Mouse (Mus musculus): ENCODE data around the gene Morf4l1. TPM values are rescaled to one million over a fixed set of nuclear protein-coding genes. Genes with fewer than 3 reads are reported as not detected.
A peak's percentile ranks its signal among the peaks of the same experiment; 100 is the strongest.
"Not testable (repeated sequence)": the region's sequence is repeated elsewhere in the genome, so short reads cannot be mapped to it uniquely, and the experiment has no call there.

The Morf4l1 gene
- polyA plus RNA-seq, 1 experiment from 2014 or later, result 575 TPM

DNA sequence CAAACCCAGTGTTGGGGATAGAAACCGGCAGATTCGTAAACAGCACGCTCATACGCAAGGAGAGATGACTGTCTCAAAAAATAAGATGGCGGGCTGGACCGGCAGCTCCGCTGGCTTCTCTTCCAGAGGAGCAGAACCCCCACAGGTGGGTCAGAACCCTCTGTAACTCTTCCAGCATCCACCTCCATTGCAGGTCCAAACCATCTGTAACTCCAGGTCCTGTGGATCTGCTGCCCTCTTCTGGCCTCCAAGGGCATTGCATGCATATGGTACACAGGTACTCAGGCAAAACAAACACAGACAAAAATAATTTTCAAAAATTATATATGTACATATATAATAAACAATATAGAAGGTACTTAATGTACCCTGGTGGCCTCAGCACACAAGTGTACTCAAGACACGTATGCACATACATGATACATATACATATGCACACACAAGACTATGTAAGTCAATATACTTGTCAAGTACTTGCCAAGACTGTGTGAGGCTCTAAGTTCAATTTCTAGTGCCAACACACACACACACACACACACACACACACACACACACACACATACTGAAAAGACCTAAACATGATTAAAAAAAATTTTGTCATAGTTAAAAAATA lies 37.6 kb downstream of the Morf4l1 start:
- Histone ChIP-seq H3K4me1 (replicated peaks) (no peaks in the 10 kb centered on the region), H3K9ac (replicated peaks) (no peak overlapping the region), H3K36me3 (no peaks in the 10 kb centered on the region), H3K4me2 (replicated peaks) (no peak overlapping the region), H3K4me3 (replicated peaks) (no peak overlapping the region), H3K27ac (no peak overlapping the region), H3K9me3 (no peaks in the 10 kb centered on the region), H3K27me3 (no peaks in the 10 kb centered on the region)
- ATAC-seq, result peak; percentile 65; the same call in 1 of the 2 replicates
- WGBS, result 60% methylated on average over 8 of the region's 8 CpGs

GRCm38 (mm10) chr9:90076131-90076530 lies 38.4 kb downstream of the Morf4l1 start:
- Histone ChIP-seq H3K4me2 (replicated peaks) (no peak overlapping the region), H3K4me1 (replicated peaks) (no peaks in the 10 kb centered on the region), H3K4me3 (replicated peaks) (no peak overlapping the region), H3K27me3 (no peaks in the 10 kb centered on the region), H3K27ac (no peak overlapping the region), H3K36me3 (no peaks in the 10 kb centered on the region), H3K9me3 (no peaks in the 10 kb centered on the region), H3K9ac (replicated peaks) (no peak overlapping the region)
- WGBS, result 92% methylated on average over 5 of the region's 5 CpGs
- no peak for ATAC-seq

- WGBS, result 90% methylated on average over 4 of the region's 4 CpGs
- Histone ChIP-seq H3K9ac (replicated peaks) (no peak overlapping the region), H3K4me2 (replicated peaks) (no peak overlapping the region), H3K36me3 (no peaks in the 10 kb centered on the region), H3K27ac (no peak overlapping the region), H3K27me3 (no peaks in the 10 kb centered on the region), H3K4me1 (replicated peaks) (no peaks in the 10 kb centered on the region), H3K4me3 (replicated peaks) (no peak overlapping the region), H3K9me3 (no peaks in the 10 kb centered on the region)
- ATAC-seq, result no peak
Measured at GRCm38 (mm10) chr9:90075336-90075735, 39.2 kb downstream of the Morf4l1 start.

GRCm38 (mm10) chr9:90070174-90070573 lies 44.4 kb downstream of the Morf4l1 start:
- Histone ChIP-seq H3K27me3 (no peaks in the 10 kb centered on the region), H3K36me3 (no peaks in the 10 kb centered on the region), H3K27ac (no peak overlapping the region), H3K9me3 (no peaks in the 10 kb centered on the region), H3K9ac (replicated peaks) (no peak overlapping the region), H3K4me1 (replicated peaks) (no peaks in the 10 kb centered on the region), H3K4me3 (replicated peaks) (no peak overlapping the region), H3K4me2 (replicated peaks) (no peak overlapping the region)
- no peak for ATAC-seq
- WGBS, result 82% methylated on average over 7 of the region's 7 CpGs

DNA sequence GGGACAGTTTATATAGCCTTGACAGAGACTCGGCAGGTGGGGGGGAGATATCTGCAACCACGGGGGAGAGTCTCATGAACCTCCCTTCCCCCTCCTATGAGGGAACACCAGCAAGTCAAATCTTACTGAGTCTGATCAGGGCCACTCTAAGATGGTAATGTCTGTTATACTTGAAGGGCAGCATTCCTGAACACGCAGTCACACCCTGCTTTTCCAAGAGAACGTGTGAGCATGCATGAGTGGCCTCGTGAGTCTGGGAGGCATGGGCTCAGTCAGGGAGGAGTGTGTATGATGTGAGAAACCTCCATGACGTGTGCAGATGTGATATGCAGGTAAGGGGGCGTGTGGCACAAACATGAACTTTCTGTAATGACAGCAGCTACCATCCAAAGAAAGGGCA lies 45.1 kb downstream of the Morf4l1 start:
- H3K9ac ChIP-seq (replicated peaks), result no peak overlapping the region
- no peak for ATAC-seq
- H3K9me3 ChIP-seq, result no peaks in the 10 kb centered on the region
- no peaks in the 10 kb centered on the region for H3K27me3 ChIP-seq
- 87% methylated on average over 7 of the region's 7 CpGs for WGBS
- H3K36me3 ChIP-seq, result no peaks in the 10 kb centered on the region
- no peak overlapping the region for H3K4me2 ChIP-seq (replicated peaks)
- H3K27ac ChIP-seq, result no peak overlapping the region
- H3K4me3 ChIP-seq (replicated peaks), result no peak overlapping the region
- no peaks in the 10 kb centered on the region for H3K4me1 ChIP-seq (replicated peaks)

DNA sequence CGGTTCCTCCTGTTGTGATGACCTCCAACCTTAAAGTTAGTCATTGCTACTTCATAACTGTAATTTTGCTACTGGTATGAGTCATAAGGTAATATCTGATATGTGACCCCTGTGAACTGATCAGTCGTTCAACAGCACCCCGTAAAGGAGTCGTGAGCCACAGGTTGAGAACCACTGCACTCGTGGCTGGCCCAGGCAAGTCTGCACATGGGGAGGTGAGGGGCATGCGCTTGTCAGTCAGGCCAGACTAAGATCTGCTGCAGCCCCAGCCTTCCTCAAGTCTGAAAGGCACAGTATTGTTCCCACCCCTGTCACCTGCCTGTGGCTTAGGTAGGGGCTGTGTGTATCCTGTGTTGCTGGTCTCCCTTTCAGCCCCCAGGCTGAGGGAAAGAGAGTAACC lies 45.8 kb downstream of the Morf4l1 start:
- 89% methylated on average over 6 of the region's 6 CpGs for WGBS
- Histone ChIP-seq H3K27ac (no peak overlapping the region), H3K4me3 (replicated peaks) (no peak overlapping the region), H3K36me3 (no peaks in the 10 kb centered on the region), H3K4me2 (replicated peaks) (no peak overlapping the region), H3K27me3 (no peaks in the 10 kb centered on the region), H3K9ac (replicated peaks) (no peak overlapping the region), H3K4me1 (replicated peaks) (no peaks in the 10 kb centered on the region), H3K9me3 (no peaks in the 10 kb centered on the region)
- ATAC-seq, result no peak

DNA sequence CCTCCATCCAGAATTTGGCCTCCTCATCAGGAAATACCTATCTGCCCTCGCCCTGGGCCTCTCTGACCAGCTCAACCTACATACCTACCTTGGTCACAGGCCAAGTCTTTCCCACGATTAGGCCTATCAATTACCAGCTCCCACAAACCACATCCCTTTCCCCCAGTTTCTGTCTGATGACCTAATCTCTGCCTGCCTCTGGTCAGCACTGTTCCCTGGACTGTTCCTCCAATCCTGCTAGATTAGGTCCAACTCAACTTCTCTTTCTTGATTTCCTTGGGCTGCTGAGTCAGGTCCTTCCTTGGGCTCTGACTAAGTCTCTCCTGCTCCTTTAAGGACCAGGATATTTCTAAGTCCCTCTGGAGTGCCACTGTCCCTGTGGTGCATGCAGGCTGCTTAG lies 47.2 kb downstream of the Morf4l1 start:
- H3K9me3 ChIP-seq, result no peaks in the 10 kb centered on the region
- H3K4me3 ChIP-seq (replicated peaks), result no peak overlapping the region
- H3K27me3 ChIP-seq, result no peaks in the 10 kb centered on the region
- 87% methylated on average over 2 of the region's 2 CpGs for WGBS
- no peak overlapping the region for H3K4me2 ChIP-seq (replicated peaks)
- no peaks in the 10 kb centered on the region for H3K36me3 ChIP-seq
- no peak overlapping the region for H3K9ac ChIP-seq (replicated peaks)
- no peak overlapping the region for H3K27ac ChIP-seq
- H3K4me1 ChIP-seq (replicated peaks), result no peaks in the 10 kb centered on the region
- no peak for ATAC-seq

GRCm38 (mm10) chr9:90060932-90061331 lies 53.6 kb downstream of the Morf4l1 start:
- H3K4me1 ChIP-seq (replicated peaks); H3K4me2 ChIP-seq (replicated peaks); H3K27me3 ChIP-seq; H3K4me3 ChIP-seq (replicated peaks); ATAC-seq; H3K36me3 ChIP-seq; H3K9ac ChIP-seq (replicated peaks); H3K27ac ChIP-seq; H3K9me3 ChIP-seq: not testable (repeated sequence)
- 93% methylated on average over 5 of the region's 5 CpGs for WGBS

DNA sequence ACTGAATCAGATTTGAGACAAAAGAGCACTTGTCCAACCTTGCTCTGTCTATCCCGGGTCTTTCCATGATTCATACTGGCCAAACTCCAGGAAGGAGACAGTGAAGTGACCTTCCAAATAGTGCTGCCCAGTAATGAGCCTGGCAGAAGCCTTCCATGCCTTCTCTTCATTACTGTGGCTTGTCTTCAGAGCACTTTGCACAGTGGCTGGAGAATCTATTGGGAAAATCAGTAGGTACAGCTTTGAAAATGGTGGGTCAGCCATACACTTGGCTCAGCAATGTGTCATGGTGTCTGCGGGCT lies 54.0 kb downstream of the Morf4l1 start:
- Histone ChIP-seq H3K4me1 (replicated peaks) (no peaks in the 10 kb centered on the region), H3K9me3 (no peaks in the 10 kb centered on the region), H3K27me3 (no peaks in the 10 kb centered on the region), H3K36me3 (no peaks in the 10 kb centered on the region), H3K4me2 (replicated peaks) (no peak overlapping the region), H3K27ac (no peak overlapping the region), H3K9ac (replicated peaks) (no peak overlapping the region), H3K4me3 (replicated peaks) (no peak overlapping the region)
- WGBS, result 83% methylated on average over 2 of the region's 2 CpGs
- ATAC-seq, result no peak

GRCm38 (mm10) chr9:90059828-90060573 lies 54.6 kb downstream of the Morf4l1 start:
- H3K36me3 ChIP-seq, result no peaks in the 10 kb centered on the region
- no peaks in the 10 kb centered on the region for H3K9me3 ChIP-seq
- H3K27ac ChIP-seq, result no peak overlapping the region
- no peaks in the 10 kb centered on the region for H3K27me3 ChIP-seq
- H3K4me3 ChIP-seq (replicated peaks), result no peak overlapping the region
- WGBS, result 91% methylated on average over 9 of the region's 9 CpGs
- no peak overlapping the region for H3K4me2 ChIP-seq (replicated peaks)
- no peak overlapping the region for H3K9ac ChIP-seq (replicated peaks)
- peaks cover under 1% of the 10 kb centered on the region; the same call in 1 of the 2 replicates for H3K4me1 ChIP-seq (replicated peaks)
- no peak for ATAC-seq

GRCm38 (mm10) chr9:90056716-90057115 lies 57.9 kb downstream of the Morf4l1 start:
- no peak overlapping the region for H3K27ac ChIP-seq
- 77% methylated on average over 2 of the region's 2 CpGs for WGBS
- no peaks in the 10 kb centered on the region for H3K36me3 ChIP-seq
- no peak overlapping the region for H3K4me2 ChIP-seq (replicated peaks)
- H3K4me1 ChIP-seq (replicated peaks), result peaks cover 10% of the 10 kb centered on the region
- H3K27me3 ChIP-seq, result peaks cover 4% of the 10 kb centered on the region; the same call in 1 of the 2 replicates
- H3K9me3 ChIP-seq, result no peaks in the 10 kb centered on the region
- ATAC-seq, result no peak
- no peak overlapping the region for H3K9ac ChIP-seq (replicated peaks)
- no peak overlapping the region for H3K4me3 ChIP-seq (replicated peaks)

DNA sequence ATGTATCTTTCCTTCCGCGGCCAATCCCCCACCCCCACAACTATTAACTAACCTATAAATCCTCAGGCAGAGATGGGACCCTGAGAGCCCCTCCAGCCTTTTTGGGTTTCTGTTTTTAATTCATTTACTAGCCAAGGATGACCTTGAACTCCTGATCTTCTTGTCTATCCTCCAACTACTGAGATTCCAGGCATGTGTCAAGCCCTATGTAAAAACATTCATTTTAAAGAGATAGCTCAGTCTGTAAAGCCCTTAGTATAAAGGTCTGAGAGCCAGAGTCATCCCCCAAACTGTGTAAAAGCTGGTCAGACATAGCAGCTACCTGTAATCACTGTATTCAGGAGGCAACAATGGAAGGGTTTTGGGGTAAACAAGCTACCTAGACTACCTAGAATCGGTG lies 58.7 kb downstream of the Morf4l1 start:
- Histone ChIP-seq H3K27ac (no peak overlapping the region), H3K9me3 (no peaks in the 10 kb centered on the region), H3K36me3 (no peaks in the 10 kb centered on the region), H3K4me3 (replicated peaks) (no peak overlapping the region), H3K27me3 (peaks cover 4% of the 10 kb centered on the region; the same call in 1 of the 2 replicates), H3K9ac (replicated peaks) (no peak overlapping the region), H3K4me1 (replicated peaks) (peaks cover 10% of the 10 kb centered on the region), H3K4me2 (replicated peaks) (no peak overlapping the region)
- ATAC-seq, result no peak
- WGBS, result 80% methylated on average over 3 of the region's 3 CpGs

DNA sequence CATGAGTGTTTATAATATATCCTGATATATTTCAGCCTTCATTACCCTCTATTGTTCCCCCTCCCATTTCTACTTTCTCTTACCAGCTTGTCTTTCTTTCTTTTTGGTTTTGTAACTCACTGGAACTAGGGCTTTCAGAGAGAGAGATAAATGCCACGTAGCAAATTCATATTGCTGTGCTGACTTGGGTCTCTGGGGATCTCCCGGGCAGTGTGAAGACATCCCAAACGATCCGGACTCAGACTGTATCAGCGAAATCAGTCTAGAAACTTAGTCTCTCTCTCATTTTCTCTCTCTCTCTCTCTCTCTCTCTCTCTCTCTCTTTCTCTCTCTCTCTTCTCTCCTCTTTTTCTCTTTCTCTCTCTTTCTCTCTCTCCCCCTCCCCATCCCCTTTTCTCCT lies 59.2 kb downstream of the Morf4l1 start:
- Histone ChIP-seq H3K9me3 (no peaks in the 10 kb centered on the region), H3K4me3 (replicated peaks) (no peak overlapping the region), H3K27me3 (peaks cover 4% of the 10 kb centered on the region; the same call in 1 of the 2 replicates), H3K4me1 (replicated peaks) (peaks cover 10% of the 10 kb centered on the region), H3K36me3 (no peaks in the 10 kb centered on the region), H3K27ac (no peak overlapping the region), H3K4me2 (replicated peaks) (no peak overlapping the region), H3K9ac (replicated peaks) (no peak overlapping the region)
- WGBS, result 58% methylated on average over 5 of the region's 5 CpGs
- no peak for ATAC-seq

Measured in midbrain, embryonic 13.5 days (tissue).